Mouse (Mus musculus) ZHBTc4 (cell line): ENCODE results near the gene Stxbp4.
A peak's percentile ranks its signal among the peaks of the same experiment; 100 is the strongest.

ENCODE experiments used
- DNase-seq: peaks from one replicate; pipeline ENCODE4 v3.0.0-alpha.2; 2011; ENCODE audit warnings: low read depth, low spot score

Gene Stxbp4

DNA sequence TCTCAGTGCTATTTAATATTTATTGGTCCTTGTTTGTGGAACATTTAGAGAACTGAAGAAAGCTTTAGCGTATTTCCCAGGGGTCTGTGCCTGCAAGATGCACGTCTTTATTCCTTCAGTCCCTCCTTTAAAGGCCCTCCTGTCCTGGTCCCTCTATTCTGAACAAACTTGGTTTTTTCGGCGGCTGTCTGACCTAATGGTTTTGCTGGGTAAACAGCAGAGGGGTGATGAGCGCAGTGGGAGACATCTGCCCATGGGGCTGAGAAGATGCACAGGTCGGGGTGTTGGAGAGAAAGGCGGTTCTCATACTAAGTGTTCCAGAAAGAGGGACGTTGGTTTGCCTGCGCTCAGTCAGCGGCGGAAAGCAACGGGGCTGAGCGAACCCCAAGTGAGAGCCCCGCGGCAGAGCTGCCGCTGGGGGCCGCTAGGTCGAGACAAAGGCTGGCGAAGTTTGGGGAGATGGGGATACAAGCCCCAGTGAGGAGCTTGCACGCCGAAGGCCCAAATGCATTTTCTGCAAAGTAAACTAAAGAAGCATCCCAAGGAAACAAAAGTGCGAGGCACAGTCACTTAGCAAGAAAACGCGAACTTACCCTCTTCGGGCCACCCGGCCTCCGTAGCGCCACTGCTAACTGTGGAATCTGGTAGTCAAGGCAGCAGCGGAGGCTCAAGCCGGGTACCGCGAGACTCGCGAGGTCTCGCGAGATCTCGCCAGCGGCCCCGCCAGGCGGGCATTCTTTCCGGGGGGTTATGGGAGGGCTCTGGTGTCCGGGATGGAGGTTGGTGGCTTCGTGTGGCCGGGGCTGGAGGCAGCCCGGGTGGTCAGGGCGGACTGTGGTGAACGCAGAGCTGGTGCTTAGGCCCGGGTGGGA is at the start of gene Stxbp4, which contains the start of gene Cox11:
Gene Stxbp4 (minus strand): TSS at position 645 of the 872 bp plus-strand sequence.
Gene Cox11 (plus strand): TSS at position 734 of the 872 bp plus-strand sequence.
- DNase-seq: peak; percentile 98

- DNase-seq: no peak
These were observed 49.2 kb upstream of the Stxbp4 start for GRCm38 (mm10) chr11:90687040-90687439.

DNA sequence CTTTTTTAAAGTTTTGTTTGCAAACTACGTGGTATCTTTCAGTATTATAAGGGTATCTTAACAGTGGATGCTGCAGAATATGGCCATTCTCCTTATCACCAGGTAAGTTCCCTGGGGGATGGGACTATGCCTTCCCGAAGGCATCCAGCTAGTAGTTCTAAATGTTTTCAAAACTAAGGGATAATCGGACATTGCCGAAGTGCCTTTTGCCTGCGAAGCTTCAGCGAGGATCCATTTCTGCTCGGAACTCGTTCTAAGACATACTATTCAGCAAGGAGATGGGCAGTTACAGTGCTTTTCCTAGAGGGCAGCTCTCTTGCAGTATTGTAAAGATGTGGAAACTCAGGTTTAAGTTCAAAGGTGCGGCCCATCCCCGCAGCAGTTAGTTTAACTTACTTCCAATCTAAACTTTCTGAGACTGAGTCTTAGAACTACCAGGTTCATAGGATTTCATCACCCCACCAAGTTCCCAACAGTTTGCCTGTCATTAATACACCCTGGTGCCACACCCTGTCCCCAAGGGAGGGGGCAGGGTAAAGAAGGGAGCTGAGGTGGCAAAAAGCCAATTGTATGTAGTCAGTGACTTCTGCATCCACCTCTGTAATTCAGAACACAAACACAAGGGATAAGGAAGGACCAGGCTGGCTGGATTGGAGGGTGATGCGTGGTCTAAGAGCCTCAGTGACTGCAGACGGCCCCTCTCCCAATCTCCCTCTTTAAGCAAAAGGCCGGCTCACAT is 48.6 kb upstream of the Stxbp4 start:
- DNase-seq: peak; percentile 14

DNA sequence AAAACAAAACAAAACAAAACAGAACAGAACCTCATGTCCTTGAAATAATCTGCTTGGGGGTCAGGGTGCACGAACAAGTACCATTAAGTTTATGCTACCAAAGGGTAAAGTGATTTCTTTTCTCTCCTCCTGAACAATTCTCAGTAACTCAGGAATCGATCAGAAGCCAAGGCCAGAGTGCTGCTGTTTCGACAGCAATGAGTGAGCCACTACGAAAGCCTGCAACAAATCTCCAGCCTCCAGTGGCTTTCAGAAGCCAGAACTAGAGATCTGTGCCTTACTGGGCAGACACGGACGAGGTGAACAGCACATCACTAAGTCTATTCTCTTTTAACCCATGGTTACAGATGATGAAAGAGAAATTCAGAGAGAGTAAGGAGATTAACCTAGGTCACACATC is 47.3 kb upstream of the Stxbp4 start:
- DNase-seq: no peak

- no peak for DNase-seq
These were observed 46.9 kb upstream of the Stxbp4 start for GRCm38 (mm10) chr11:90684765-90685164.

GRCm38 (mm10) chr11:90681171-90681570 is 43.3 kb upstream of the Stxbp4 start:
- no peak for DNase-seq

GRCm38 (mm10) chr11:90678582-90678981 is 40.7 kb upstream of the Stxbp4 start:
- no peak for DNase-seq

GRCm38 (mm10) chr11:90677771-90678288 is 39.9 kb upstream of the Stxbp4 start:
- DNase-seq: no peak

- no peak for DNase-seq
These were observed 39.1 kb upstream of the Stxbp4 start for GRCm38 (mm10) chr11:90677027-90677426.

GRCm38 (mm10) chr11:90675479-90676110 is 37.7 kb upstream of the Stxbp4 start:
- DNase-seq: no peak

DNA sequence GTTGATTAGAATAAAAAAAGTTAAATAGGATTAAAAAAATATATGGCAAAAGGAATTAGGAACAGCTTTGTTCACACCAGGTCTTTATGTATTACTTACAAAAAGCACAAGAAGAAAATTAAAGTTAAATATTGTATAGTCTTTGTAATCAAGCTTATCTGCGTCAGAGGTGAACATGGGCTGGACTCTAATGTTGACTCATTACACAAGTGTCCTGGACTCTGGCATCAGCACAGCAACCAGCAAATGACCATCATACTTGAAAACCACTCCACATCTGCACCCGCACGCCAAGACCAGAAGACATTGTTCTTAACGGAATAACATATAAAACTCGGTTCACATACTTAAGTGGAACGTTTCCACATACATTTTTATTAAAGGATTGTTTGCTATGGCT is 29.4 kb upstream of the Stxbp4 start:
- DNase-seq: no peak

- DNase-seq: no peak
These were observed 29.0 kb upstream of the Stxbp4 start for GRCm38 (mm10) chr11:90666916-90667315.

DNA sequence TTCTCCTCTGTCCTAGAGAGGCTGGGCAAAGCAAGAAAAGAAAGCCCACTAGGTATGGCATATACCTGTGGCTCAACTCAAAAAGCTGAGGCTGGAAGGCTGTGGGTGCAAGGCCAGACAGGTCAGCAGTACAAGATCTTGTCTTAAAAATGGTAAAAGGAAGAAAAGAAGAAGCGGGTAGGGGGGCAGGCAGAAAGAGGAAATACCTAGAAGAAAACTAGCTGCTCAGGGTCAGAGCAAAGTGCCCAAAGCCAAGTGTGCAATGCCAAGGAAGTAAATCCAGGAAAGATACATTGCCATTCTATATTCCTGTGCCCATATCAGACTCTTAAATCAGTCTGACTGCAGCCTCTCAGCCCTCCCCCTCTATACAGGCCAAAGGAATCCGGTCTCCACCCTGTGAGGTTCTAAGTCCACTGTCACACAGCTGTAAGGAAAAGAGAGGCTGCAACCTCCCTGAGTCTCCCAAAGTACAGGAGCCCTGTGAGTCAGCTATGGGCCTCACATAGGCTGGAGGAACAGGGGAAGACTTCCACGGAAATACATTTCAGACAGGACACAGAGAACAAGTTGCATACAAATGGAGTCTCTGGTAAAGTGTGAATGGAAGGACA is 28.4 kb upstream of the Stxbp4 start:
- DNase-seq: no peak

- no peak for DNase-seq
These were observed 27.3 kb upstream of the Stxbp4 start for GRCm38 (mm10) chr11:90665161-90665560.

DNA sequence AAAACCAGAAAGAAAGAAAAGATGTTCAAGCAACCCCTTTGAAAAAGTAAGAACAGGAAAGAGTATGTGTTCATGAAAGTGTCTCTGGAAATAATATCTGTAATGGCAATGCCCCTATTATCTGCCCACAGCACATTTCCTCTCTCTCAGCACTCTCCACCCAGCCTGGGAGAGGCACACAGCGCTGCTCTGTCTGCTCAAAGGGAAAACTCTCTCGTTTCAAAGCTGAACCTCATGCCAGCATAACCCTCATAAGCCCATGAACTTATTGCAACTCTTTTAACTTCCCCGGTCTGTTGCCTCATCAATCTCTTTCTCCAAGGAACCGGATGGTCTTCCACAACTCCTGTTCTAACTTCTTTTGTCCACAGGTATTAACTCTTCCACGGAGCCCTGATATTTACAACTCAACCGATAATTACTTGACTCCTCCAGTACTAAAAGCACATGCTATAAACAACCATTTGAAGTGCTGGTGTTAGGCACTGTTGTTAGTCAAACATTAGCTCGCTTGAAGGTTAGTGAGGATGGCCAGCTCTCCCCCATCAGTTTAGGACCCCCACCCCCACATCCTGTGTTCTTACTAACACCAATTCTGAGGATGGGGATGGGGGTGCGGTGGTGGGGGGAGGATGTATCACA is 26.6 kb upstream of the Stxbp4 start:
- no peak for DNase-seq

- DNase-seq: no peak
These were observed 25.9 kb upstream of the Stxbp4 start for GRCm38 (mm10) chr11:90663618-90664297.

DNA sequence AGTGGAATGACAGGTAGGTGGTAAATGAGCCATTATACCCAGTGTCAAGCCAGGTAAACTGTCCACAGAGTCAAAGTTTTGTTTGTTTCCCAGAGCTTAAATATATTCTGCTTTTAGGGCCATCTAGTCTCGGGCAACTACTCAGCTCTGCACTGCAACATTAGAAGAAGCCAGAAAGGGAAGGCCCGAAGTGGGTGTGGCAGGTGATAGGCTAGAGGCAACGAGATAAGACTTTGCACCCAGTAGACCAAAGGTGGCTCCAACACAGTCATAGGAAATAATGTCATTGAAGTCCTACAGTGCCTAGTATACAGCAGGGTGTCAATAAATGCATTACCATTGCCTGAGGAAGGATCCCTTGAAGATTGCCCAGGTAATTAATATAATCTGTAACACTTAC is 25.2 kb upstream of the Stxbp4 start:
- no peak for DNase-seq

DNA sequence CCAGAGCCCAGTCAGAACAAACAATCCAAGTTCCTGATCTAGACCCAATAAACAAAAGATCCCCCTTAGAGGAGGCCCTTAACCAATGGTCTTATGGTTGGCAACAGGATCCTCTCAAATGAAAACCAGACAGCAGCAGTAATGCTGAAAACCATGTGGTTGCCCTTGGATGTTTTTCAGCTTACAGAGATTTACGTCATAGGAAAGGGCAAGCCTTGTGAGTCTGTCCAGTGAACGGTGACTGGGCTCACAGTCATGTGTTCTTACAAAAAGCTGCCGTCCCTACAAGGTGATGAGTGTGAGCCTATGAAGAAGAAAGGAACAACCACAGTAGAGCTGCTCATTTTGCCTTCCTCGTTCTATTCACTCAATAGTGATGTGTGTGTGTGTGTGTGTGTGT is 22.8 kb upstream of the Stxbp4 start:
- DNase-seq: no peak

DNA sequence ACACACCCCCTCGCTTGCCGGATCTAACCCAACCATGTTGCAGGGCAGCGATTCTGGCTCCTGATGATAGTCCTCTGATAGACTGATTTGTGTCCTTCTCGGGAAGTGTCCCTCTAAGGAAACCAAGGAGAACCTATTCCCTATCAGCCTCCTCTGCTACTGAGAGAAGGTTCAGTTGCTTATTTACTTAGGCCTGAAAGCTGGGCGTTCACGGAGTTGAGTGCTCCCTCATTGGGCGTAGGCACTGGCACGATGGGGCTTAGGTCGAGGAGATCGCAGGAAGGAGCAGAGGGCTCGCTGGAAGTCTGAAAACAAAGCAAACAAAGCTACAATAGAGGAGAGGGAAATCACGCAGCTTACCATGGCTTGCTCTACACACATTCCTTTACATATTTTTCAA is 19.6 kb upstream of the Stxbp4 start:
- no peak for DNase-seq

DNA sequence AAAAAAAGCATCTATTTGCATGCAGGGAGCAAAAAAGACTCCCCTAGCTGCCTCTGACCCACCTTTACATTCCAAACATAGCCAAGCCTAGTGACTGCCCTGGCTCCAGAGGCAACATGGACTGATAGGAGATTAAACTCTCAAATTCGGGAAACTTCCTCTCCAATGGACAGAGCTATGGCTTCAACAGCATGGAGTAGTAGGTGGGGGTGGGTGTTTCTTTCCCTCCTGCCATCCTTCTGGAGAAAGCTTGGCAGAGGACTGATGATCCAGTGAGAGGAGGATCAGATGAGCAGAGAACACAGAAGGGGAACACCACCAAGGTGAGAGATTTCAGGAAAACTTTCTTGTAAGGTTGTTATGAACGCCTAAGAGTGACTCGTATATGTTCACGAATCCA is 14.7 kb upstream of the Stxbp4 start:
- no peak for DNase-seq
